Mouse (Mus musculus) liver, embryonic 14.5 days (tissue): ENCODE results near the gene Ankrd33b.

Experiments
- CTCF ChIP-seq: IDR thresholded peaks from 2 replicates; pipeline ENCODE4 v1.5.1; 2016; ENCODE audit warnings: antibody characterized with exemption, low read depth, control low read depth
- EP300 ChIP-seq: IDR thresholded peaks from 2 replicates; pipeline ENCODE4 v1.6.1; 2016; ENCODE audit warnings: antibody characterized with exemption, low read depth

DNA sequence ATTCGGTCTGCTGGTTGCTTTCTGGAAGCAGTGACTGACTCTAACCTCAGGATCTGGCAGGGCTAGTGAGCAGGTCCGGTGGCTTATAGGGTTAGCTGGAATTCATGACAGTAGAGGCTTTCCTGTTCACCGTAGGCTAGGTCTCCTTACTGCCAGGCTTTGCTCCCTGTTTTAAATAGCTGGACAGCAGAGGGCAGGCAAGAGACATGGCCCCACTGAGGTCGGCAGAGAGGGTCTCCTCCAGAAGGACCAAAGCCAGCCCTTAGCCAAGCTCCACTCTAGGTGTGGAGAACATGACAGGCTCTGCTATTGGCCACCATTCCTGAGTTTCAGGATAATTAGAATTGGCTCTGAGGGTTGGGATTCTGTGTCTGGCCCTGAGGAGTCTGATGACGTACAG lies 83.4 kb downstream of the Ankrd33b start:
- TF ChIP-seq CTCF (peak; percentile 35), EP300 (no peak)
